Mouse (Mus musculus) right cerebral cortex, postnatal 4 days (tissue): Measurements from ENCODE around the gene Wdr60.
A peak's percentile ranks its signal among the peaks of the same experiment; 100 is the strongest.

Experiments
- DNase-seq: peaks from one replicate; pipeline ENCODE4 v3.0.0-alpha.2; 2022

Gene Wdr60

GRCm38 (mm10) chr12:116264756-116265155 is 1.9 kb upstream of the Wdr60 start:
- no peak for DNase-seq

- no peak for DNase-seq
These were observed 4.5 kb downstream of the Wdr60 start for GRCm38 (mm10) chr12:116258321-116258720.

DNA sequence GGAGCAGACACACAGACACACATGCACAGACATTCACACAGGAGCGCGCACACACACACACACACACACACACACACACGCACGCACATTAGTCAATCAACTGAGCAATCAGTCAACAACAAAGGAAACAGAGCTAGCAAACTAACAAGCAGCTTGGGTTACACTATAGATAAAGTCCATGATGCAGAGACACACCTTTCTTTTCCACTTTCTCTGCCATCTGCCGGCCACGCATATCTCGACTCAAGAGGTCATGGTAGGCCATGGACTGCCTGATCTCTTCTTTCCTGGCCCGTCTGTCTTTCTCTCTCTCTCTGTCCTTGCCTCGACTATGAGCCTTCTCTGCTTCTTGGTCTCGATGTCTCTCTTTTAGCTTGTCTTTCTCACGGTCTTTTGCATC is 7.2 kb downstream of the Wdr60 start:
- no peak for DNase-seq

DNA sequence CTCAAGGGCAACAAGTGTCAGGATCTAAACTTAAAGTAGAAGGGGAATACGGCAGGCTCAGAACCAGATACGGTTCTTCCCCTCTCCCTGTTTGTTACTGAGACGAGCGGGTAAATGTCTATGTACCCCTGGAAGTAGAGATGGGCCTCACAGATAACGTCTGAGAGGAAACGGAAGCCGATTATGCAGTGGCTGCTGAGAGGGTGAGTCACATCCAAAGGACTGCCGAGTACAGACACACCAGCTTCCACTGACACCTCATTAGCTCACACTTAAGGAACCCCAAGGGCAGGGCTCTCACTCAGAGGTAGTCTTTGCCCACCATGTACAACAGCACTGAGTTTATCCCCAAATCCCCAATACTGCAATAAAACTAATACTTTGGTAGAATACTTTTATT is 8.2 kb downstream of the Wdr60 start:
- no peak for DNase-seq

GRCm38 (mm10) chr12:116244601-116245000 is 18.2 kb downstream of the Wdr60 start:
- DNase-seq, result no peak

DNA sequence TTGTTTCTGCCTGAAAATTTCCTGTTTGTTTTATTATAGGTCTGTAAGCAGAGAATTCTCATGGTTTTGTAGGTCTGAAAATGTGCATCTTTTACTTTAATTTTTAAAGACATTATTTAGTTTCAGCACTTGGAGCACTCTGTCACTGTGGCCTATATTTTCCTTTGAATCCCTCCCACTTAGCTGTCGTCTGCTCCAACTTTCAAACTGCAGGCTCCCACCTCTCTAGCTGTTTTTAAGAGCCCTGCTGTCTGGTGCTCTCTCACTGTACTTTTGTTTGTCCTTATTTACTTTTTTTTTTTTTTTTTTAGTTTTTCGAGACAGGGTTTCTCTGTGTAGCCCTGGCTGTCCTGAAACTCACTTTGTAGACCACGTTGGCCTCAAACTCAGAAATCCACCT is 24.0 kb downstream of the Wdr60 start:
- DNase-seq, result no peak

DNA sequence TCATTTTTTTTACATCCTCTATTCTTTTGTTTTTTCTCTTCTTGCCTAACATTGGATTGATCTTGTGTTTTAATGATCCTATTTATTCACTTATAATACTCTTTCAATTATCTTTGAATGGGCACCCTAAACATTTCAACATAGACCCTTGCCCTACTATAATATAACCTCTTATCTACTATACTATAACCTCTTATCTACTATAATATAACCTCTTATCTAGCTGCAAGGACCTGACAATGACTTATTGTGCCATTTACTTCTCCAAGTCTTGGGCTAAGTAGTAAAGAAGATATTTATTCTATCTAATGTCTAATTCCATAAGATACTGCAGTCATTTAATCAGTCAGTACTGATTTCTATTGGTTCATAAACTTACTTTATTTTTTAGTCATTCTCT is 24.5 kb downstream of the Wdr60 start:
- no peak for DNase-seq

- no peak for DNase-seq
These were observed 26.2 kb downstream of the Wdr60 start for GRCm38 (mm10) chr12:116236658-116237057.

DNA sequence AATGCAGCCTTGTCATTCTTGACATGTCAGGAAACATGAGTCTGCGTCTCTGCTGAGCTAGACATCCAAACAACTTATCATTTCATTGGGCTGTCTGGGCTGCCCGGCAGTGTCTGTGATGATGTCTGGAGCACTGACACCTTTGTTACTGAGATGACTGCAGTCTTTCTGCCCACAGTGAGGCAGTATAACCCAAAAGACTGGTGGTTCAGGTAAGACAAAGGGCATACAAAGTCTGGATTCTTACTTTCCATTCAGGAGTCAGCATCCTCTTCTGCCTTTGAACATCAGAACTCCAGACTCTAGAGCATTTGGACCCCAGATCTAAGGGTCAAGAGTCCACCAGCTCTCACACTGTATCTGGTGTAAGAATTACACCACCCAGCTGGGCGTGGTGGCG is 27.5 kb downstream of the Wdr60 start:
- DNase-seq, result no peak

- DNase-seq, result no peak
These were observed 30.8 kb downstream of the Wdr60 start for GRCm38 (mm10) chr12:116232061-116232460.

DNA sequence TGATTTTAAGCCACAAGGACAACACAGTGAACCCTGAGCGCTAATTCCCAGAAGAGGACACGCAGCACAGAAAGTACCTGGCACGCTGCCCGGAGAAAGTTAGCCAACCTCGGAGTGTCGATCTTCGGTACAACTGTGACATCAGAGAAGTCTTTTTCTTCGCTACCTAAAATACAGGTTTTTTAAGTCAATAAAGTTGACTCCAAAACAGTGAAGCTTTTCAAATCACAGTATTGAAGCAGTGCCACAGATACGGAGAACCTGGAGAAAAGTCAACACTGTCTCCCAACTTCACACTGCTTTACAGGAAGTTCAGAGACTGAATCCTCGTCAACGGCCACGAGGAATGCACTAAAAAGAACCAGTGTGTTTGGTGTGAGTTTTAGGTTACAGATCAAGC is 31.2 kb downstream of the Wdr60 start:
- DNase-seq, result peak; percentile 46

GRCm38 (mm10) chr12:116229451-116229850 is 33.4 kb downstream of the Wdr60 start:
- no peak for DNase-seq

GRCm38 (mm10) chr12:116226289-116227057 is 36.3 kb downstream of the Wdr60 start:
- DNase-seq, result no peak

DNA sequence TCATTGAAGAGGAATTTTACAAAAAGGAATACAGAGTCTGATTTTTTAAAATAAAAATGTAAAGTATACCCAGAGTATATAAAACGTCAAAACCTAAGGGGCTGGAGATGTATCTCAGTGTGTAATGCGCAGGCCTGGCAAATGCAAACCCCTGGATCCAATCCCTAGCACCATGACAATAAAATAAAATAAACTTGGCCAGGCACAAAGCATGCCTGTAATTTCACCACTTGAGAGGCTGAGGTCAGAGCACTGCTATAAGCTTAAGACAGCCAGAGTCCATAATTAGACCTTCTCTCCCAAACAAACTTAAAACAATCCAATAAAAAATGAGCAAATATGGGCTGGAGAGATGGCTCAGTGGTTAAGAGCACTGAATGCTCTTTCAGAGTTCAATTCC is 39.7 kb downstream of the Wdr60 start:
- no peak for DNase-seq

GRCm38 (mm10) chr12:116207486-116207885 is 55.3 kb downstream of the Wdr60 start:
- DNase-seq, result no peak

DNA sequence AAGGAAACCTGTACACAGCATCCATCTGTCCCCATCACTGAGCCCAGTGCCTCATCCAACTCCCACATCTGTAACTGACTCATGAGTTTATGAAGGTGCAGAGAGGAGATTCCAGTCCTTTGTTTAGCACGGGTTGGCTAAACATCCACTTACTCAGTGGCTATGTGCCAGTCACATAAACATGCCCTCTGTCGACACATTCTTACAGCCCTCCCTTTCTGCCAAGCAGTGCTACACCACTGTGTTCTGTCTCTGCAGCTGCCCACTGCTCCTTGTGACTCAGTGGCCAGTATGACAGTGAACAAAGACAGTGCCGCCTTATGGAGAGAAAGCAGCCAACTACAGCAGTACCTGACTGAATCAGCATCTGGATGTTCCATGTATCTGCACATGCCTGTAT is 57.1 kb downstream of the Wdr60 start:
- no peak for DNase-seq

DNA sequence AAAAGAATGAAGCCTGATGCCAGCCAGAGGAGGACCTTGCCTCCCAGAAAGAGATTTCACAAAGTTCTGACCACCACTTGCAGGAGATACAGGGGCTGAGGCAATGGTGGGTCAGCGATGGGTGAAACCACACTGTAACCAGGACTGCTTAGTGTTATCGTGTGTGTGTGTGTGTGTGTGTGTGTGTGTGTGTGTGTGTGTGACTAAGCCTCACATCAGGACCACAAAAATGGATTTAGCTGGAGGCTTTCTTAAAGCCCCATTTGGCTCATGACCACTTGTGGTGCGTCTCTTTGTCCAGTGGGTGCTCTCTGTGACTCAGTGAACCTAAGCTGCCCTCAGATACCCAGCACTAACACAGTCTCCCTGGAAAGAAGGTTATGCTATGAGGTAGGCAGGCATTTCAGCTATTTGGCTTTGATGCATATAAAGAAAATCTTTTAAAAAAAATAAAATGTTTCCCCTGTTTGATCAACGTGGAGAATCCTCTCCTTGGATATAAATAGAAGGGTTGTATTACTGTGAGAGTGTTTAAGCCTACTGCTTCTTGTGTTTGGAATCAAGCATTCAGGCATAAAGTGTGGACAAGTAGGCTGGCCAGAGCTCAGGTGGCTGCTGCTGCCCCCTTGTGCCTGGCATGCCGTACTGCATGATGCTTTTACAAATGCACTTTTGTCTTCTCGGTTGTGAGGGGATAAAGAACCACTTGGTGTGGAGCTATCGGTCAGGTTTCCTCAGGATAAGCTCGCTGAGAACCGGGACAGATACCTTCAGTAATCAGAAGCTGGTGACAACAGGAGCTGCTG is 60.4 kb downstream of the Wdr60 start:
- peak; percentile 77 for DNase-seq

- no peak for DNase-seq
These were observed 64.0 kb downstream of the Wdr60 start for GRCm38 (mm10) chr12:116198791-116199190.

GRCm38 (mm10) chr12:116196221-116196620 is 66.6 kb downstream of the Wdr60 start:
- no peak for DNase-seq

GRCm38 (mm10) chr12:116194641-116195040 is 68.2 kb downstream of the Wdr60 start:
- no peak for DNase-seq

- no peak for DNase-seq
These were observed 68.9 kb downstream of the Wdr60 start for GRCm38 (mm10) chr12:116193952-116194351.

DNA sequence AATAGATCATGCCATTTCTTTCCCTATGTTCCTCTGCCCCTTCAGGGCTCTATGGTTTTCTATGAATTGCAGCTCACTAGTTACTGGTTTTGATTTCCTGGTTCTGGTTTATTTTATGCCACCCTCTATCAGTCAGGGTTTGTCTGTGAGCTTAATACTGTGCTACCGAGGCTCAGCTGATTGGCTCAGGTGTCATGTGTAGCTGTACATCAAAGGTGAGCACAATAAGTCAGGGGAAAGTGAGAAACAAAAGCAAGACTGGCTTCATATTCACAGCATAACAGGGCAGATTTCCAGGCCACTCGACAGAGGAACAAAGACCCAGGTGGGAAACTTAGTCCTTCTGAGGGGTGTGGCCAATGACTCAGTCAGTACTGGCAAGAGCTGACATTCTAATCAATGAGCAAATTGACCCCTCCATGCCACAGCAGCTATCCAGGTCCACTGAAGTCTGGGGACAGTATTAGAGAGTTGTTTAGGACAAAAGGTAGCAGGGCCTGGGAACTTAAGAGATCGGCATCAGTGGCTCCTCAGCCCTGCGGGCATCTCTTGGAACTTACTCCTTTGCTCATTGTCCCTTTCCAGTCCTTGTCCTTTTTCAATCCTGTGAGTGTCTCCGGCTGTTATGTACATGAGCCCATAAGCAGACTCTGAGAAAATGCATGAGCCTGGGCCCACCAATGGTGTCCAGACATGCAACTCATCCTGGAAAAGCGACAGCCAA is 79.4 kb downstream of the Wdr60 start:
- DNase-seq, result no peak

- no peak for DNase-seq
These were observed 80.4 kb downstream of the Wdr60 start for GRCm38 (mm10) chr12:116182376-116182775.
